10 mouse cellular contexts compared by ENCODE assay signal in the genomic region with DNA sequence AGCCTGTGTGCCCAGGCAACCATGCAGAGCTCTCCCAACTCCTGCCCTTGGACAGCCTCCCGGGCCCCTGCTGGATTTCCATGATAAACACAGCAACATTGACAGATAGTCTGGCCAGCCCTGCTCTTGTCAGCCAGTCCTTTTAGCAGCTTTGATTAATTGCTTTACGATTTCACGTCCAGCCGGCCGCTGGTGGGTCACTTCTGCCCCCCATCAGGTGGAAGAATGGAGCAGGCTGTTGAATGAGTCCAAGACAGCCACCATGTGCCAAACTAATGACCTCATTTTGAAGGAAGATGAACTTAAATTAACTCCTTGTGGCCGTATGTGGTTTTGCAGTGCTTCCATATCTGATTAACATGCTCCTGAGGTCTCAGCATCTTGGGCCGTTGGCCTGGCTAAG. TPM values are rescaled to one million over a fixed set of nuclear protein-coding genes. Genes with fewer than 3 reads are reported as not detected.
DNase-seq lines count a peak whose midpoint lies in the region; ATAC-seq lines count a peak whose summit lies in the region.
"Had no signal": no experiment of that assay in that cellular context is flagged by ENCODE, and none has a peak within 500 bp of the region (broad histone marks: within the 10 kb centered on the region; RNA-seq: fewer than 3 reads in every experiment).

No protein-coding gene starts in this region.

- WGBS in hindbrain, embryonic 16.5 days = 20% methylated on average over 7 of the region's 7 CpGs
- WGBS in intestine, embryonic 16.5 days = 16% methylated on average over 7 of the region's 7 CpGs

- no peak overlapping the region for H3K9ac ChIP-seq in hindbrain, embryonic 16.5 days (ENCODE audit: low read depth, low read length)
- no peak overlapping the region for H3K9ac ChIP-seq in intestine, embryonic 16.5 days (ENCODE audit: low read depth, low read length)

- ATAC-seq in hindbrain, embryonic 16.5 days = peak; percentile 91
- no peak for ATAC-seq in intestine, embryonic 16.5 days

- intact Hi-C loops in heart, postnatal 10 days (cut with DNase I) = no loop called here
- intact Hi-C loops in heart, postnatal 36 days (cut with DNase I) = no loop called here

- H3K4me2 ChIP-seq in hindbrain, embryonic 16.5 days (ENCODE audit: low read length) = no peak overlapping the region
- H3K4me2 ChIP-seq in intestine, embryonic 16.5 days (ENCODE audit: low read depth, low read length) = no peak overlapping the region

- no peaks in the 10 kb centered on the region for H3K9me3 ChIP-seq in hindbrain, embryonic 16.5 days (ENCODE audit: control insufficient read depth, low read length)
- no peaks in the 10 kb centered on the region for H3K9me3 ChIP-seq in intestine, embryonic 16.5 days (ENCODE audit: control insufficient read depth, low read length)

- no peak overlapping the region for H3K4me3 ChIP-seq in hindbrain, embryonic 16.5 days (ENCODE audit: low read length)
- H3K4me3 ChIP-seq in intestine, embryonic 16.5 days (ENCODE audit: low read length) = no peak overlapping the region

- peaks cover 12% of the 10 kb centered on the region for H3K27me3 ChIP-seq in hindbrain, embryonic 16.5 days (replicated peaks; ENCODE audit: control insufficient read depth, insufficient read depth, low read length)
- H3K27me3 ChIP-seq in intestine, embryonic 16.5 days (replicated peaks; ENCODE audit: control insufficient read depth, insufficient read depth, low read length) = no peaks in the 10 kb centered on the region

- H3K4me1 ChIP-seq in hindbrain, embryonic 16.5 days (ENCODE audit: control insufficient read depth, insufficient read depth, low read depth, low read length) = peaks cover 2% of the 10 kb centered on the region; the same call in 1 of the 2 replicates
- H3K4me1 ChIP-seq in intestine, embryonic 16.5 days (ENCODE audit: control insufficient read depth, insufficient read depth, low read length) = no peaks in the 10 kb centered on the region

- peak; percentile 26 to 32 for DNase-seq in heart, postnatal 10 days
- DNase-seq in heart, postnatal 36 days = no peak
- DNase-seq in 3T3-L1 (ENCODE audit: low read depth, low spot score) = peak; percentile 60
- peak; percentile 58 for DNase-seq in Muller cell, postnatal 12 days (ENCODE audit: inconsistent ontology term)
- no peak for DNase-seq in ovary, adult 18-20 months (ENCODE audit: low spot score)
- DNase-seq in urinary bladder, adult 18-20 months (ENCODE audit: low spot score in 2 of 2) = no peak

- no peak overlapping the region for H3K27ac ChIP-seq in hindbrain, embryonic 16.5 days (ENCODE audit: low read depth, low read length)
- H3K27ac ChIP-seq in intestine, embryonic 16.5 days (ENCODE audit: low read length) = no peak overlapping the region

- peaks cover 60% of the 10 kb centered on the region for H3K36me3 ChIP-seq in hindbrain, embryonic 16.5 days (ENCODE audit: control insufficient read depth, insufficient read depth, low read length)
- peaks cover 35% of the 10 kb centered on the region for H3K36me3 ChIP-seq in intestine, embryonic 16.5 days (ENCODE audit: control insufficient read depth, insufficient read depth, low read length)

RNA-seq across cellular contexts. Expression of gene Prdm12, which starts 30.0 kb away (rescaled TPM):
- not detected for total RNA-seq in heart, postnatal 10 days (2021)
- not detected for total RNA-seq in heart, postnatal 36 days (2021)
- 0.20 and 0.34 TPM in 2 replicates for polyA plus RNA-seq in hindbrain, embryonic 16.5 days (2015; fragmentation: Nextera tagmentation; extraction: Ambion mirVana)
- polyA plus RNA-seq in intestine, embryonic 16.5 days (2015; fragmentation: Nextera tagmentation; extraction: Ambion mirVana) = not detected in 2 replicates
- polyA plus RNA-seq: heart, embryonic 16.5 days; spleen, adult 2 months had no signal

RNA-seq across cellular contexts. Expression of gene Fubp3, which starts 37.4 kb away (rescaled TPM):
- total RNA-seq in heart, postnatal 10 days (2021) = 10 to 100 TPM; 31.2 to 35.5 TPM
- total RNA-seq in heart, postnatal 36 days (2021) = 10 to 100 TPM; 13.1 to 13.7 TPM
- polyA plus RNA-seq in hindbrain, embryonic 16.5 days (2015; fragmentation: Nextera tagmentation; extraction: Ambion mirVana) = 42.8 and 44.2 TPM in 2 replicates
- 56.7 and 61.2 TPM in 2 replicates for polyA plus RNA-seq in intestine, embryonic 16.5 days (2015; fragmentation: Nextera tagmentation; extraction: Ambion mirVana)

Comparison
In these comparisons a context has a peak if more than half of its experiments do, and no peak if none do; other contexts are left out.
1. DNase-seq: peak in heart, postnatal 10 days (2 of 2), 3T3-L1 (single experiment) and Muller cell, postnatal 12 days (single experiment); none in heart, postnatal 36 days (0 of 2), ovary, adult 18-20 months (single experiment) and urinary bladder, adult 18-20 months (0 of 2).